Mouse (Mus musculus) mesoderm, embryonic 11.5 days (tissue): ENCODE data around the gene Grm4.

Experiments used
- DNase-seq: peaks from one replicate; pipeline ENCODE4 v3.0.0-alpha.2; 2012; ENCODE audit warnings: low read depth, low spot score

Grm4 gene

GRCm38 (mm10) chr17:27551393-27551940, 30.3 kb upstream of the Grm4 start:
- DNase-seq: no peak

- DNase-seq: no peak
Observed at GRCm38 (mm10) chr17:27549234-27549633, 28.0 kb upstream of the Grm4 start.

- no peak for DNase-seq
Observed at GRCm38 (mm10) chr17:27547253-27547868, 26.2 kb upstream of the Grm4 start.

GRCm38 (mm10) chr17:27546574-27547085, 25.4 kb upstream of the Grm4 start:
- no peak for DNase-seq

GRCm38 (mm10) chr17:27545991-27546390, 24.8 kb upstream of the Grm4 start:
- no peak for DNase-seq

- no peak for DNase-seq
Observed at GRCm38 (mm10) chr17:27544551-27544950, 23.3 kb upstream of the Grm4 start.

- no peak for DNase-seq
Observed at GRCm38 (mm10) chr17:27541984-27542383, 20.8 kb upstream of the Grm4 start.

GRCm38 (mm10) chr17:27541261-27541660, 20.1 kb upstream of the Grm4 start:
- DNase-seq: no peak

- DNase-seq: peak; percentile 94
Observed at GRCm38 (mm10) chr17:27534718-27535117, 13.5 kb upstream of the Grm4 start.

GRCm38 (mm10) chr17:27533354-27533753, 12.2 kb upstream of the Grm4 start:
- DNase-seq: no peak

GRCm38 (mm10) chr17:27532095-27532494, 10.9 kb upstream of the Grm4 start:
- no peak for DNase-seq

GRCm38 (mm10) chr17:27528767-27529166, 7.6 kb upstream of the Grm4 start:
- DNase-seq: no peak

- no peak for DNase-seq
Observed at GRCm38 (mm10) chr17:27528030-27528429, 6.8 kb upstream of the Grm4 start.

- no peak for DNase-seq
Observed at GRCm38 (mm10) chr17:27527188-27527587, 6.0 kb upstream of the Grm4 start.

GRCm38 (mm10) chr17:27523121-27523520, 1.9 kb upstream of the Grm4 start:
- no peak for DNase-seq

- peak; percentile 66 for DNase-seq
Observed at GRCm38 (mm10) chr17:27520557-27520956, 646 bp downstream of the Grm4 start.

- no peak for DNase-seq
Observed at GRCm38 (mm10) chr17:27518700-27519595, 2.3 kb downstream of the Grm4 start.

- no peak for DNase-seq
Observed at GRCm38 (mm10) chr17:27518296-27518695, 2.9 kb downstream of the Grm4 start.

- DNase-seq: no peak
Observed at GRCm38 (mm10) chr17:27513916-27514762, 7.1 kb downstream of the Grm4 start.

GRCm38 (mm10) chr17:27513279-27513915, 7.8 kb downstream of the Grm4 start:
- no peak for DNase-seq

GRCm38 (mm10) chr17:27512619-27513161, 8.5 kb downstream of the Grm4 start:
- no peak for DNase-seq
